Mouse (Mus musculus) cortical plate, adult 2 months (tissue): ENCODE results near the gene Slc19a1.

Source experiments
- CTCF ChIP-seq: fragments of 200-500 bp; IDR thresholded peaks from 2 replicates; pipeline ENCODE4 v1.5.1; 2011; ENCODE audit warnings: mild to moderate bottlenecking, control low read depth, low read length; ENCODE audit not compliant: insufficient read depth; ENCODE audit errors: extremely low read depth
- POLR2A ChIP-seq: fragments of 200-500 bp; IDR thresholded peaks from 2 replicates; pipeline ENCODE4 v1.6.1; 2011; ENCODE audit warnings: mild to moderate bottlenecking, low read length, control low read depth; ENCODE audit not compliant: insufficient read depth; ENCODE audit errors: extremely low read depth

- TF ChIP-seq POLR2A = no peak
- no peak for TF ChIP-seq CTCF
These were observed 14.4 kb upstream of the Slc19a1 start for GRCm38 (mm10) chr10:77017662-77018061.
